Mouse (Mus musculus) cerebellum, adult 11-12 months (tissue): Measurements from ENCODE around the gene Igflr1.

ENCODE experiments used
- DNase-seq: peaks from one replicate; pipeline ENCODE4 v3.0.0; 2022

Igflr1 gene

GRCm38 (mm10) chr7:30553810-30554584 is 11.2 kb upstream of the Igflr1 start:
- DNase-seq, result peak; percentile 68

DNA sequence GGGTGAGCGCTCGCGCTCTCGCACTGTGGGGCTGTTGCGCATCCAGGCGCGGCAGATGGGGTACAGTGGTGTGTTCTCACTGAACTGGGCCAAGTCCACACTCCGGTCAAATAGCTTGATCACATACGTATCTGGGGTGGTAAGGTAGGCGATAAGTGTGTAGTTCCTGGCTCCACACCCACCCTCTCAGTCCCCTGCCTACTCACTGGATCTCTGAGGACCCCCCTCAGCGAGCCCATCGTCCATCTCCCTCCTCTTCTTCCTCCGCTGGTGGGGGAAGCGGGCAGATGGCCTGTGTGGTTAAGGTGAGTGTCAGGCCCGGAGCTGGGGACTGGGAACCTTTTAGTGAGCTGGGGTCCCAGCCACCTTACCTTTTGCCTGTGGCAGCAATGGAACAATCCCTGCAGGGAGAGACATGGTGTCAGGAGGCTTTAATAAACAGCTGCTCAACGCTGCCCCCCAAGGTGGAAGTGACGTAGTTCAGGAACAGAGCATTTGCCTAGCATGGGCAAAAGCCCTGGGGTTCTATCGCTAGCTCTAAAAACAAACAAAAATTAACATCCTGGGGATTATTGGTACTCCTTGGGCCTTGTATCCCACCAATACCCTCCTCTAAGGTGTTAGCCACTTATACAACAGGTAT is 8.2 kb upstream of the Igflr1 start:
- peak; percentile 57 for DNase-seq

- peak; percentile 51 for DNase-seq
These were observed 7.2 kb upstream of the Igflr1 start for GRCm38 (mm10) chr7:30557901-30558514.

GRCm38 (mm10) chr7:30558656-30559442 is 6.4 kb upstream of the Igflr1 start:
- no peak for DNase-seq

GRCm38 (mm10) chr7:30559443-30559954 is 5.7 kb upstream of the Igflr1 start, which contains the start of gene Lin37:
Gene Lin37 (minus strand): TSS chr7:30559838.
- DNase-seq, result peak; percentile 100

GRCm38 (mm10) chr7:30560296-30560695 is 4.9 kb upstream of the Igflr1 start:
- DNase-seq, result no peak

- no peak for DNase-seq
These were observed 2.6 kb upstream of the Igflr1 start for GRCm38 (mm10) chr7:30562526-30563116.

GRCm38 (mm10) chr7:30563117-30563905 is 1.9 kb upstream of the Igflr1 start, which contains the start of the genes U2af1l4, Gm49396 and Psenen:
Gene U2af1l4 (plus strand): TSS chr7:30563301.
Gene Gm49396 (plus strand): TSS chr7:30563344.
Gene Psenen (minus strand): TSS chr7:30563627.
- DNase-seq, result peak; percentile 97

DNA sequence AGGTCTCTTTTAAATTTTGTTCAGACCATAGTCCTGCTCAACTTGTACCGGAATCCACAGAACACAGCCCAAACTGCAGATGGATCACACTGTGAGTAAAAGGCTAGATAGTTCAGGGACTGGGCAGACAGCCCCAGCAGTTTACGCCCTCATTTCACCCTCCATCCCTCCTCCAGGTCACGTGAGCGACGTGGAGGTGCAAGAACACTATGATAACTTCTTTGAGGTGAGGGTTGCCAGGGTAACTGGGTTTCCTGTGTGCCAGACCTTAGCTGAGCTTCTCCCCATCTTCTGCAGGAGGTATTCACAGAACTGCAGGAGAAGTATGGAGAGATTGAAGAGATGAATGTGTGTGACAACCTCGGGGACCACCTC is 1.3 kb upstream of the Igflr1 start:
- no peak for DNase-seq

GRCm38 (mm10) chr7:30566033-30566432 is 806 bp downstream of the Igflr1 start:
- DNase-seq, result no peak

GRCm38 (mm10) chr7:30567555-30567954 is 2.3 kb downstream of the Igflr1 start:
- DNase-seq, result no peak

DNA sequence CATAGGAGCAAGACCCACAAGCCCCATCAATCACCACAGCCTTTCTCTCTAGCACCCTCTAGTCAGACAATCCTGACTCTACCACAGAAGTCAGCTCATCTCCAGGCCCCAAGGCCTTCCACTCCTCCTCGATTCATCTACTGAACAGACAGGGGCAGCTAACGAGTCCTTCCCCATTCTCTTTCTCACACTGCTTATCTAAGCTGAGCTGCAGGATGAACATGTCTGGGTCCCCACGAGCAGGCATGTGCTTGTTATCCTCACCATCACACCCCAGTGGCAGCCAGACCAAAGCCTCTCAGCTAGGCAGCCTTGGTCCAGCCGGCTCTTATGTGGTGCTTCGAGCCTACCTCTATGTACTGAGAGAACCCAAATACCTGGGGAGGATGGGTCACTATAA is 7.2 kb downstream of the Igflr1 start:
- no peak for DNase-seq

GRCm38 (mm10) chr7:30572969-30573368 is 7.7 kb downstream of the Igflr1 start:
- peak; percentile 86 for DNase-seq

DNA sequence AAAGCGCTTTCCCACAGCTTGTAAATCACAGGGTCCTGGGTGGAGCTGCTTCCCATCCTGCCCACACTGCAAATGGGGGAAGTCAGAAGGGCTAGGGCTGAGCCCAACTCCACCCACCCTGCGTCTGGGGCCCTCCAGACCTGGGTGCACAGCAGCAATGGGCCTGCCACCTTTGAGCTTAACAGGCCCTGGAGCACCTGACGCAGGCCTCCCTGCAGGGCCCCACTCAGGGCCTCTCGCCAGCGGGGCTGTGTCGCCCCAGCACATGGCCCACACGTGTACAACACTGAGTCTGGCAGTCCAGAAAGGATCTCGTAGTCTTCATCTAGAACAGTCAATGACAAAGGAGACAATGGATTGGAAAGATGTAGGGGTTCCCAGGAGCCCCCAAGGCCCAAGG is 14.7 kb downstream of the Igflr1 start:
- no peak for DNase-seq

GRCm38 (mm10) chr7:30581547-30581946 is 16.3 kb downstream of the Igflr1 start:
- DNase-seq, result no peak

- DNase-seq, result no peak
These were observed 19.1 kb downstream of the Igflr1 start for GRCm38 (mm10) chr7:30584339-30584738.

GRCm38 (mm10) chr7:30585170-30585569 is 19.9 kb downstream of the Igflr1 start:
- DNase-seq, result peak; percentile 44

DNA sequence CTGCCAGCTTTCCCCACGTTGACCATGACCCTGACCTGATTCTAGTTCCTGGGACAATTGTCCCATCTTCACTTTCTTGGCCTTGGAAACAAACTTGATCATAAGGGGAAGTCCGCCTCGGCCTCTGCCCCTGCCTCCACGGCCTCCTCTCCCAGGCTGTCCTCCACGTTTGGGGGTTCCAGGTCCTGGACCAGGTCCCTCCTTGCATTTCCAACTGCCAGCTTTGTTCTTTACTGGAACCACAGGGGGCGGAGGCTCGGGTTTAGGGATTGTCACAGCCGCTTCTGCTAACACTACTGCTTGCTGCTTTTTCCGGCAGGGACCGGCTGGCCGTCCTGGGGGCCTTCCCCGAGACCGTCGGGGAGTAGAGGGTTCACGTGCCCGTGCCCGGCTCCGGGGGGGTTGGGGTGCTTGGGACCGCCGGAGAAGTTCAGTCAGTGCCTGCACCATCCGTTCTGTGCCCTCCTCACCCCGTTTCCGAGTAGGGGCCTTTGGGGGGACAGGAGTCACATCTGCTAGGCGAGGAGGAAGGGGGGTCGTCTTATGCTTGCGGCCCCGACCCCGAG is 21.3 kb downstream of the Igflr1 start:
- peak; percentile 59 for DNase-seq

GRCm38 (mm10) chr7:30587842-30588667 is 22.8 kb downstream of the Igflr1 start:
- no peak for DNase-seq
